Mouse (Mus musculus) T-cell, adult 2 months (primary cell): ENCODE data around the gene Pde4d.

ENCODE experiments used
- DNase-seq: peaks from one replicate; pipeline ENCODE4 v3.0.0; 2022; ENCODE audit warnings: low spot score

Gene Pde4d

GRCm38 (mm10) chr13:109047126-109047525 is 597.4 kb downstream of the Pde4d start:
- DNase-seq, result no peak

GRCm38 (mm10) chr13:109052805-109053204 is 603.1 kb downstream of the Pde4d start:
- no peak for DNase-seq

- no peak for DNase-seq
Measured at GRCm38 (mm10) chr13:109053242-109054018, 603.7 kb downstream of the Pde4d start.

GRCm38 (mm10) chr13:109058045-109058444 is 608.3 kb downstream of the Pde4d start:
- no peak for DNase-seq

GRCm38 (mm10) chr13:109066581-109067159 is 616.9 kb downstream of the Pde4d start:
- DNase-seq, result no peak

- no peak for DNase-seq
Measured at GRCm38 (mm10) chr13:109068258-109069219, 618.8 kb downstream of the Pde4d start.

- DNase-seq, result no peak
Measured at GRCm38 (mm10) chr13:109073371-109073770, 623.6 kb downstream of the Pde4d start.

GRCm38 (mm10) chr13:109074078-109074477 is 624.3 kb downstream of the Pde4d start:
- no peak for DNase-seq

GRCm38 (mm10) chr13:109092654-109093053 is 642.9 kb downstream of the Pde4d start:
- no peak for DNase-seq

GRCm38 (mm10) chr13:109096654-109097053 is 646.9 kb downstream of the Pde4d start:
- DNase-seq, result no peak

GRCm38 (mm10) chr13:109116004-109116341 is 666.2 kb downstream of the Pde4d start:
- no peak for DNase-seq

GRCm38 (mm10) chr13:109116342-109117201 is 666.8 kb downstream of the Pde4d start:
- no peak for DNase-seq

- no peak for DNase-seq
Measured at GRCm38 (mm10) chr13:109117210-109117791, 667.6 kb downstream of the Pde4d start.

- no peak for DNase-seq
Measured at GRCm38 (mm10) chr13:109118296-109118800, 668.6 kb downstream of the Pde4d start.

- no peak for DNase-seq
Measured at GRCm38 (mm10) chr13:109121867-109122266, 672.1 kb downstream of the Pde4d start.

- DNase-seq, result no peak
Measured at GRCm38 (mm10) chr13:109136405-109136804, 686.7 kb downstream of the Pde4d start.

- DNase-seq, result no peak
Measured at GRCm38 (mm10) chr13:109158703-109159102, 709.0 kb downstream of the Pde4d start.

- DNase-seq, result no peak
Measured at GRCm38 (mm10) chr13:109168556-109169334, 719.0 kb downstream of the Pde4d start.

- DNase-seq, result no peak
Measured at GRCm38 (mm10) chr13:109169335-109169606, 719.5 kb downstream of the Pde4d start.

GRCm38 (mm10) chr13:109171688-109172087 is 721.9 kb downstream of the Pde4d start:
- no peak for DNase-seq

GRCm38 (mm10) chr13:109175281-109175680 is 725.5 kb downstream of the Pde4d start:
- no peak for DNase-seq
